Mouse (Mus musculus) embryonic fibroblast, embryonic 13.5 days (primary cell): ENCODE results near the gene 1110008P14Rik. TPM values are rescaled to one million over a fixed set of nuclear protein-coding genes. Genes with fewer than 3 reads are reported as not detected.

Source experiments
- H3K27ac ChIP-seq: 2 replicates; pipeline ENCODE4 v1.5.1; 2012; ENCODE audit warnings: low read length, control low read depth, inconsistent platforms; ENCODE audit not compliant: insufficient read depth
- H3K4me1 ChIP-seq: 2 replicates; pipeline ENCODE4 v1.6.1; 2011; ENCODE audit warnings: low read length; ENCODE audit not compliant: control insufficient read depth, insufficient read depth
- H3K4me3 ChIP-seq: 2 replicates; pipeline ENCODE4 v1.5.1; 2011; ENCODE audit warnings: mild to moderate bottlenecking, control low read depth, low read length; ENCODE audit not compliant: insufficient read depth
- CTCF ChIP-seq: IDR thresholded peaks from 2 replicates; pipeline ENCODE4 v1.5.1; 2011; ENCODE audit warnings: mild to moderate bottlenecking, control low read depth, low read length, moderate library complexity, borderline replicate concordance; ENCODE audit not compliant: insufficient read depth
- POLR2A ChIP-seq: IDR thresholded peaks from 2 replicates; pipeline ENCODE4 v1.6.1; 2011; ENCODE audit warnings: low read depth, mild to moderate bottlenecking, control low read depth, low read length, moderate library complexity
- polyA plus RNA-seq: library from polyadenylated mRNA; stranded (reverse); fragments of >200 nt; gene quantifications from 2 replicates; pipeline ENCODE4 v1.2.4, GENCODE M21; 2011; ENCODE audit warnings: low read depth; ENCODE audit not compliant: missing spikeins, insufficient read length

Gene 1110008P14Rik
- polyA plus RNA-seq, 1 experiment, result 28.8 TPM

DNA sequence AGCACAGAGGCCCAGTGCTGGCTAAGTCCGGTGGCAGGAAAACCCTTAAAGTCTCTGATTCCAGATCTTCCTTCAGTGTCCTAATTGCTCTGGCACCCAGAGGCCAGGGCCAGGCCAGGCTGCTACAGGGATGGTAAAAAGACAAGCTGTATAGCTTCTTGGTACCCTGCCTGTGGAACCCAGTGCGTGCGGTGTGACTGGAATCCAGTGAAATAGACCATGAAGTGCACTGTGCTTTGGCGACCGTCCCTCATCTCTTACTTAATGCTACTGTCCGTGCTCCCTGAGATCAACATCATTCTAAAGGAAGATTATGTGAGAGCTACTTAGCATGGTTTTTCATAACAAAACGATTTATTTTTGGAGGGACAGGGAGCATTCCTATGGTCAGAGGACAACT is 29.7 kb upstream of the 1110008P14Rik start:
- TF ChIP-seq POLR2A, result no peak
- TF ChIP-seq CTCF, result no peak
- H3K27ac ChIP-seq, result no peak overlapping the region
- no peak overlapping the region for H3K4me3 ChIP-seq

DNA sequence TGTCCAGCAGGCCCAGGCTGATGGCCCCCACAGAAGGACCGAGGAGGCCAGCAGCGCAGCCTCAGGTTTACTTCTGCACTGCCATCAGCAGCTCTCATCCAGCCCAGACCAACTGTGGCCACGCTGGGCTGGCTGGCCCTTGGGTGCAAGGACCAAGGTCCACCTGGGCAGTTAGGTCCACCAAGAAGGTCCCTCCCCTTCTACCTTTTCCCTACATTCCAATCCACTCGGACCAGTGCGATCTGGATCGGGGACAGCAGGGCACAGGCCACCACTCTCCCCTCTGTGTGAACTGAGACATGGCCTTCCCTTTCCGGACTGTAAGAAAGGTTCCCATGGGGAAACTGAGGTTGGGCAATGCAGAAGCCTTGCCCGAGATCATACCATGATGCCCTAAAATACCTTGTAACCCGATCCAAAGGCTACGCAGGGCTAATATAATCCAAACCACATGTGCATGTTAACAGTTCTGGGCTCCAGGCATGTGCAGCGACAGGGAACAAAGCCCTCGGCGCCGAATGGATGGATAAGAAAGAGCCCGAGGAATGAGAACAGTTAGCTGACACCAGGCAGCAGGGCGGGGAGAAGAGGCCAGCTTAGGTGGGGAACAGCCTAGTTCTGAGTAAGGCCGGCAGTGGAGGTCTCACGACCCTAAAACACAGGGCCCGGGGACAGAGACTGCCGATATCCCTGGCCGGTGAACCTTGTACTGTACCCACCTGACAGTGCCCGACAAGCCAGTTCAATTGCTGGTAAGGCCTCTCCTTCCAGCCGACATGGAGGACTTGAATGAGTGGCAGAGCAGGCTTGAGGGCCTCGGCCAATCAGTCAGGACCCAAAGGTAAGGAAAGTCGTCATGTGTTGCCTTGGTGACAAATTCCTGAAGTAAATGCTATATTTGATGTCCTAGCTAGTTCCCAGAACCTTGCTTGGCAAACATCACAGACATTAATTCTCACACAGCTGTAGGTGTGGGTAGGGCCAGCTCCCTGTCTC is 27.0 kb upstream of the 1110008P14Rik start:
- no peak overlapping the region for H3K27ac ChIP-seq
- 0 out of 2 replicates have a peak, but pooled peaks cover 2% of the 10 kb centered on the region for H3K4me1 ChIP-seq
- TF ChIP-seq POLR2A, result no peak
- TF ChIP-seq CTCF, result no peak
- no peak overlapping the region for H3K4me3 ChIP-seq

More for the DNA sequence above, 29.7 kb upstream of the 1110008P14Rik start:
- 0 out of 2 replicates have a peak, but pooled peaks cover 2% of the 10 kb centered on the region for H3K4me1 ChIP-seq

DNA sequence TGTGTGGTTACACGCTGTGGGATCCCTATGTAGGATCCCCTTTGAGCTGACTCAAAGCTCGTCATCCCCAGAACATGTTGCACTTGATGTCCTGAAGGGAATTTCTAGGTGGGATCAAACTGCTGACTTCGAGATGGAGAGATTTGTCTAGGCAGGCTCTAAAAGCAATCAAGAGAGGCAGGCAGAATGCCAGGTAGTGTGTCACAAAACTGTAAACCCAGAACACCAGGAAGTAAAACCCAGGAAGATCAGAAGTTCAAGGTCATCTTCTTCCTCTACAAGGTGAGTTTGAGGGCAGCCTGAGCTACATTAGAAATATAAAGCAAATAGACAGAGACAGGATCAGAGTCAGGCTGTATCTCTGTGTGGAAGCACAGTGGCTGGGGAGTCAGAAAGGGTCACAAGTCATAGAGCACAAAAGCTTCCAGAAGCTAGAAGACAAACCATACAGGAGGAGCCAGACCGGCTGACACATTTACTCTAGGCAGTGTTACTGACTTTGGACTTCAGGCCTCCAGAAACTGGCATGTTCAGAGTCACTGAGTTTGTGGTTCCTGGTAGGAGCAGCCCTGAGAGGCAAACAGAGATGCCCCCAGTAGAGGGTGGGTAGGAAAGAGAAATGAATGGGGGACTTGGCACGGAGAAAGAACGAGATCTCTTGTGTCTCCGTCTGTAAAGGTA is 25.5 kb upstream of the 1110008P14Rik start:
- H3K4me3 ChIP-seq, result no peak overlapping the region
- 0 out of 2 replicates have a peak, but pooled peaks cover 2% of the 10 kb centered on the region for H3K4me1 ChIP-seq
- TF ChIP-seq CTCF (no peak), POLR2A (no peak)
- H3K27ac ChIP-seq, result no peak overlapping the region

DNA sequence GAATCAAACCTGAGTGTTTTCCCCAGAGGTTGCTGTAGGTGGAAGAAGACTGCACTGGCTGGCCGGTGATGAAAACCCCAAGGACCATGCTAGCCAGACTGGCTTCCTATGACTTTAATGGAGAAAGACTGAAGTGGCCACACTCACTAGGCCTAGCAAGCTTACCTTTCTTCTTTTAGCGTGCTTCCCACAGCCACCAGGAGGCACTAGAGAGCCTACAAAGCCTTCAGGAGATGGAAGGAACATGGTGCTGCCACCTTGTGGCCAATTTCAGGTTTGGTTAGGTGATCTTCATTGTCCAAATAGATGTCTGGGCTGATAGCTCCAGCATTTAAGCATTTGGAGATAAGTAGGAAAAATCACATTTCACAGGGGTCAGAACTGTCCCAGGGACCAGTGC is 22.9 kb upstream of the 1110008P14Rik start:
- no peak overlapping the region for H3K4me3 ChIP-seq
- TF ChIP-seq CTCF, result peak; percentile 96
- TF ChIP-seq POLR2A, result peak; percentile 23; the same call in 1 of the 2 replicates
- H3K4me1 ChIP-seq, result 0 out of 2 replicates have a peak, but pooled peaks cover 2% of the 10 kb centered on the region
- no peak overlapping the region for H3K27ac ChIP-seq

DNA sequence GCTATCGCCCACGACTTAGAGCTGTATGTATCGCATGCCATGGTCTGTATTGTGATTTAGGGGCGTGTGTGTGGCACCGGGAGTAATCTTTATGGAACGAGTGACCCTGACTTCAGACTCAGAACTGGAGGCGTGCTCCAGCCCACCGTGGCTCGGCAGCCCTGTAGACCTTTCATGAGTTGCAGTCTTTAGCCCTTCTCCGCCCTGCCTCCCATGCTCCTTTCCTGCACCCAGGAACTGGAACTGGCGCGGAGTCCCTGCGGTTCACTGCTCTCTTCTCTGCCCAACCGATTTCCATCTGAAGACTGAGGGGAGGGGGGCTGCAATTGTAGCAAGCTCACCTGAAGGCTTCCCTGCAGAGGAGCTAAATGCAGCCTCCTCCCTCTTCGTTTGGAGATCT is 15.0 kb upstream of the 1110008P14Rik start:
- TF ChIP-seq CTCF (no peak), POLR2A (no peak)
- H3K4me1 ChIP-seq, result peaks cover 7% of the 10 kb centered on the region
- H3K4me3 ChIP-seq, result peak overlapping the region; percentile 86
- H3K27ac ChIP-seq, result no peak overlapping the region

DNA sequence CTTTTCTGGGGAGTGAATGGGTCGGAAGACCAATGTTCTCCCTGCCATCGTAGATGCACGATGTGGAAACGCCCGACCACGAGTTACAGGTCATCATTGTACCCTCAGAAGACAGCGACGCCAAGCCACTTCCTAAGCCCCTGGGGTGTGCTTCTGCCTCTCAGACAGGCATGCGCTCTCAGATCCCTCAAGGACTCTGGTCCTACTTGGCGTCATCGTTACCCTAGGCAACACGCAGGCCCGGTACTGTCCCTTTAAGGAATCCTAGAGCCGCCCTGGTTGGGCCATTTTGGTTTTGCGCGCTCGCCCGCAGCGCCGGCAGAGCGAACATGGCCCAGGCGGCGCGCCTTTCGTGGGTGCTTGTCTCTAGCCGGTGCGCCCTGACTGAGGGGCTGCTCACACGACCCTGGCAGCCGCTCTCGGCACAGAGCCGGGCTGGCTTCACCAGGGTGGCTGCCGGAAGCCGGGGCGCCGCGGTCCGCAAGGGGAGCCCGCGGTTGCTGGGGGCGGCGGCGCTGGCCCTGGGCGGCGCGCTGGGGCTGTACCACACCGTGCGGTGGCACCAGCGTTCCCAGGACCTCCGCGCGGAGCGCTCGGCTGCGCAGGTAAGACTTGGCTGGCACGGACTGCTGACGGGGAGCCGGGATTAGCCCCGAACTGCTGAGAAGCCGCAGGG is 14.3 kb upstream of the 1110008P14Rik start:
- Histone ChIP-seq H3K27ac (peak overlapping the region; percentile 86), H3K4me3 (peak overlapping the region; percentile 86), H3K4me1 (peaks cover 7% of the 10 kb centered on the region)
- no peak for TF ChIP-seq CTCF
- TF ChIP-seq POLR2A, result peak; percentile 61

DNA sequence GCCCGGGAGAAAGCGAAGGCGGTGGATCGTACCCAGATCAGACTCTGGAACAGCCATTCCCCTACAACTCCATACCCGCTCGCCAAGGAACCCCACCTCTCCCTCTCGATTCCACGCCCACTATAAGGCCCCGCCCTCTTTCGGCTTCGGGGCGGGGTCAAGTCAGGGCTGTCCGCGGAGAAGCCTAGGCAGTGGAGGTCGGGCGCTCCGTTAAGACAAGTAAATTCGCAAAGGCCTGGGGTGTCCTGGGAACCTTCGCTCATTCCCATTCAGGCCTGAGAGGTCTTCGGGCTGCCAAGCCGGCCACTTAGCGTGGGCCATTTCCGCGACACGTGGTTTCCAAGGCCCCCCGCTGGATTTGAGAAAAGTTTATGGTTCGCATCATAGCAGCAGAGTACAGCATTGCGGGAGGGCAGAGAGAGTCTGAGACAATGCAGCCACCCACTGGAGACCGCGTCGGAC is 13.8 kb upstream of the 1110008P14Rik start, which contains the start of gene Ptges2:
Ptges2 (plus strand) TSS at position 413 of the 462 bp plus-strand sequence.
- TF ChIP-seq CTCF (no peak), POLR2A (peak; percentile 89)
- Histone ChIP-seq H3K4me3 (peak within 1 kb of the TSS; percentile 86), H3K4me1 (peaks cover 7% of the 10 kb centered on the region), H3K27ac (peak within 1 kb of the TSS; percentile 86)

DNA sequence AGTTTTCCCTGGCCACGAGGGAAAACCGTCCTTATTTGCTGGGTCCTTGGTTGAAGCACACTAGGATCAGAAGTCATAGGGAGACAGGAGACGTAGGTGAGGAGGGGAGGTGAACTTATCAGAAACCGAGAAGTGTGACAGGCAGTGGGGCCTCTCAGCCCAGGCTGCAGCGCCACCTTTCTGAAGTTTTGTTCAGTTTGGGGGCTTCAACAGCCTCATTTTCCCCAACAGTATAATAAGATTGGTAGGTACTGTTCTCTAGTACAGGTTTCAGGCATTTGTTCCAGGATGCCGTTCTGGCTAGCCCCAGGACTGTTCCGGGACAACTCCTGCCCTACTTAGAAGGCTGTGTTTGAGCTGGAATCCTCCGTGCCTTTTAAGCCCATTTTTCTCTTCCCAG is 13.2 kb upstream of the 1110008P14Rik start:
- peak; percentile 50; the same call in 1 of the 2 replicates for TF ChIP-seq CTCF
- TF ChIP-seq POLR2A, result no peak
- H3K27ac ChIP-seq, result peak overlapping the region; percentile 86
- peak overlapping the region; percentile 86 for H3K4me3 ChIP-seq
- H3K4me1 ChIP-seq, result peaks cover 7% of the 10 kb centered on the region

DNA sequence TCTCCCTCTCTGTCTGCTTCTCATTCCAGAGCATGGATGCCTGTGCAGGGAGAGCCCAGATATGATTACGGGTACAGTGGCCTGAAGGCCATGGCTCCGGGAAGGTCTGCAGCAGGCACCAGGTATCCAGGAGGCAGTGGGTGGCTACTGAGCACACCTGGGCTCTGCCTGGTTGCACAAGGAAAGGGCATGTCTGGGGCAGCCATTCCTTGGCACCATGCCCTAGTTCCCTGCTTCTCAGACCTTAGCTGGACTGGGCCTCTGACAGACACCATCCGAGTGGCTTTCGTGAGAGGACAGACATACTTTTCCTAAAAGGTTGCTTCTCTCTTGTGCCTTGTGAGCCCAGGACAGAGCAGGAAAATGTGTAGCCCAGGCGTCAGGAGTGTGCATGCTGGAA is 10.3 kb upstream of the 1110008P14Rik start:
- H3K4me1 ChIP-seq, result no peaks in the 10 kb centered on the region
- no peak overlapping the region for H3K27ac ChIP-seq
- TF ChIP-seq CTCF (no peak), POLR2A (no peak)
- no peak overlapping the region for H3K4me3 ChIP-seq
